Mouse (Mus musculus) neural tube, embryonic 13.5 days (tissue): ENCODE results near the gene Dhx37. TPM values are rescaled to one million over a fixed set of nuclear protein-coding genes. Genes with fewer than 3 reads are reported as not detected.

Experiments used
- ATAC-seq: fragments of 200-750 bp; cut with Nextera tagmentation; 2 replicates; pipeline ENCODE4 v1.8.0; 2017; ENCODE audit warnings: low read depth, mild to moderate bottlenecking, moderate TSS enrichment, moderate library complexity
- H3K27ac ChIP-seq: fragments of 300-500 bp; sonication (generic); replicated peaks from 2 replicates; pipeline ENCODE4 v1.5.1; 2015; ENCODE audit warnings: moderate library complexity, mild to moderate bottlenecking, inconsistent platforms
- H3K27me3 ChIP-seq: fragments of 300-500 bp; sonication (generic); 2 replicates; pipeline ENCODE4 v1.6.1; 2015; ENCODE audit warnings: mild to moderate bottlenecking, inconsistent platforms
- H3K36me3 ChIP-seq: fragments of 300-500 bp; sonication (generic); 2 replicates; pipeline ENCODE4 v1.6.1; 2015; ENCODE audit warnings: mild to moderate bottlenecking, inconsistent platforms
- H3K4me1 ChIP-seq: fragments of 300-500 bp; sonication (generic); replicated peaks from 2 replicates; pipeline ENCODE4 v1.6.1; 2015; ENCODE audit warnings: inconsistent platforms
- H3K4me2 ChIP-seq: fragments of 300-500 bp; sonication (generic); 2 replicates; pipeline ENCODE4 v1.6.1; 2015; ENCODE audit warnings: inconsistent platforms, mild to moderate bottlenecking, moderate library complexity
- H3K4me3 ChIP-seq: fragments of 300-500 bp; sonication (generic); 2 replicates; pipeline ENCODE4 v1.5.1; 2015; ENCODE audit warnings: mild to moderate bottlenecking, inconsistent platforms
- H3K9ac ChIP-seq: fragments of 300-500 bp; sonication (generic); 2 replicates; pipeline ENCODE4 v1.6.1; 2015; ENCODE audit warnings: moderate library complexity, mild to moderate bottlenecking, inconsistent platforms
- H3K9me3 ChIP-seq: fragments of 300-500 bp; sonication (generic); 2 replicates; pipeline ENCODE4 v1.6.1; 2016; ENCODE audit warnings: inconsistent platforms
- WGBS: fragments of 180-500 bp; shearing (Covaris S2); methylation state at CpG from one replicate; pipeline ENCODE4 v1.1.7; 2015; 5-methylcytosine and 5-hydroxymethylcytosine counted together
- polyA plus RNA-seq: library from polyadenylated mRNA; unstranded; fragments of >200 nt; fragmentation: Nextera tagmentation; extraction: Ambion mirVana; gene quantifications from 2 replicates; pipeline ENCODE4 v1.2.1, GENCODE M21; 2015

Dhx37 gene
- polyA plus RNA-seq, 1 experiment from 2014 or later, result 9.0 TPM

- no peaks in the 10 kb centered on the region for H3K27me3 ChIP-seq
- H3K9ac ChIP-seq, result no peak overlapping the region
- no peak overlapping the region for H3K4me3 ChIP-seq
- ATAC-seq, result no peak
- H3K9me3 ChIP-seq, result no peaks in the 10 kb centered on the region
- H3K36me3 ChIP-seq, result no peaks in the 10 kb centered on the region
- H3K4me1 ChIP-seq, result 0 out of 2 replicates have a peak, but pooled peaks cover 4% of the 10 kb centered on the region
- 87% methylated on average over 4 of the region's 4 CpGs for WGBS
- H3K4me2 ChIP-seq, result no peak overlapping the region
- H3K27ac ChIP-seq, result no peak overlapping the region
Observed at GRCm38 (mm10) chr5:125470713-125471112, 36.8 kb upstream of the Dhx37 start.

DNA sequence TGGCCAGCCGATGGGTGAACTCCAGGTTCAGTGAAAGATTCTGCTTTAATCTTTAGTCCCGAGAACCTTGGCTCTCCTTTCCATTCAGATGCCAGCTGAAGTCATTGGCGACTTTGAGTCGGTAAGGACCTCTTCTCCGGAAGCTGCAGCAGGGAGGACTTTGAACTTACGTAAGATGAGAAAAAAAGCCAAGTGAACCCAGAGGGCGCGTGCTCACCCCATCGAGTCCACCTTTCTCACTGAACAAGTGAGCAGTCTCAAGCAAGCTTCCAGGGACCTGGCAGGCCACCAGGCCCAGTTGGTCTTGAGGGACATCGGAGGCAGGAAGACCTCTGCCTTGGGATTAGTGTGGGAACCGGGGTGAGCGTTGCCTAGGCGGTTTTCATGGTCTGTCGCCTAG is 33.3 kb upstream of the Dhx37 start:
- Histone ChIP-seq H3K4me2 (no peak overlapping the region), H3K27me3 (no peaks in the 10 kb centered on the region), H3K27ac (no peak overlapping the region), H3K9me3 (no peaks in the 10 kb centered on the region), H3K9ac (no peak overlapping the region), H3K4me3 (no peak overlapping the region), H3K36me3 (no peaks in the 10 kb centered on the region), H3K4me1 (peaks cover 5% of the 10 kb centered on the region; the same call in 1 of the 2 replicates)
- no peak for ATAC-seq
- 89% methylated on average over 14 of the region's 14 CpGs for WGBS

DNA sequence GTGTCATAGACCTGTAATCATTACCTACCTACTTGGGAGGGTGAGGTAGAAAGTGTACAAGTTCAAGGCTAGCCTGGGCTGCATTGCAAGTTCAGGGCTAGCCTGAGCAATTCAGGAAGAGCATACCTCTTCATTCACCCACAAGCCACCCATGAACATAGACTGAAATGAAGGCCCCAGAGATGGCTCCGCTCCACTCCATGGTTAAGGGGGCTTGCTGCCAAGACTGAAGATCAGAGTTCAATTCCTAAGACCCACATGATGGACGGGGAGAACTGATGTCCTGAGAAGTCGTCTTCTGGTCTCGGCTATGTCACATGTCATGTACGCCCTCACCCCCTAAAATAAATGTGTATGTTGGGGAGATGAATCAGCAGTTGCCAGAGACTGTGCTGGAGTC is 32.6 kb upstream of the Dhx37 start:
- H3K27ac ChIP-seq, result no peak overlapping the region
- no peaks in the 10 kb centered on the region for H3K36me3 ChIP-seq
- no peaks in the 10 kb centered on the region for H3K9me3 ChIP-seq
- no peak overlapping the region for H3K4me3 ChIP-seq
- WGBS, result 91% methylated on average over 5 of the region's 5 CpGs
- no peak overlapping the region for H3K4me2 ChIP-seq
- ATAC-seq, result no peak
- no peak overlapping the region for H3K9ac ChIP-seq
- peaks cover 5% of the 10 kb centered on the region; the same call in 1 of the 2 replicates for H3K4me1 ChIP-seq
- H3K27me3 ChIP-seq, result no peaks in the 10 kb centered on the region

GRCm38 (mm10) chr5:125465701-125466106 is 31.8 kb upstream of the Dhx37 start:
- Histone ChIP-seq H3K4me1 (peaks cover 5% of the 10 kb centered on the region; the same call in 1 of the 2 replicates), H3K9me3 (no peaks in the 10 kb centered on the region), H3K4me2 (peak overlapping the region; percentile 52), H3K27ac (peak overlapping the region; percentile 71), H3K27me3 (no peaks in the 10 kb centered on the region), H3K9ac (peak overlapping the region; percentile 56), H3K36me3 (no peaks in the 10 kb centered on the region), H3K4me3 (peak overlapping the region; percentile 30)
- ATAC-seq, result peak; percentile 99
- under 1% methylated on average over 25 of the region's 25 CpGs for WGBS

DNA sequence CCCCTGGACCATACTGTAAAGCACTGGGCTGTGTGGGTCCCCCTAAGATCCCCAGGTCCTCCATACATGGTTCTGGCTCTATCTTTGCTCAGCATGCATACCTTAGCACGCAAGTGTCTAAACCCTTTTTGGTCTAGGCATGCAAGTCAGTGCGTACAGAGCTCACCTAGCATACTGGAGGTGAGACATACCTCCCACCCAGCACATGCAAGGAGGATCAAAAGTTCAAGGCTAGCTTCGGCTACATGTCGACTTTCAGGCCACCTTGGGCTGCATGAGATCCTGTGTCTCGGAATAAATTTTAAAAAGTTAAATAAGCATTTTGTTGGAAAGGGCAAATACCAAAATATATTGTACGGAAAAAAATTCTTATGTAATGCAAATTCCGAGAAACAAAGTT is 31.3 kb upstream of the Dhx37 start:
- Histone ChIP-seq H3K4me3 (peak overlapping the region; percentile 30), H3K36me3 (no peaks in the 10 kb centered on the region), H3K9me3 (no peaks in the 10 kb centered on the region), H3K4me2 (peak overlapping the region; percentile 52), H3K27me3 (no peaks in the 10 kb centered on the region), H3K27ac (no peak overlapping the region; the same call in 1 of the 2 replicates), H3K9ac (no peak overlapping the region), H3K4me1 (peaks cover 5% of the 10 kb centered on the region; the same call in 1 of the 2 replicates)
- ATAC-seq, result peak; percentile 54
- 44% methylated on average over 7 of the region's 7 CpGs for WGBS

- Histone ChIP-seq H3K27ac (no peak overlapping the region), H3K9me3 (no peaks in the 10 kb centered on the region), H3K4me3 (no peak overlapping the region), H3K27me3 (no peaks in the 10 kb centered on the region), H3K9ac (no peak overlapping the region), H3K36me3 (no peaks in the 10 kb centered on the region), H3K4me1 (peaks cover 5% of the 10 kb centered on the region; the same call in 1 of the 2 replicates), H3K4me2 (no peak overlapping the region)
- no peak for ATAC-seq
- 51% methylated on average over 10 of the region's 10 CpGs for WGBS
Observed at GRCm38 (mm10) chr5:125461868-125462445, 28.0 kb upstream of the Dhx37 start.

DNA sequence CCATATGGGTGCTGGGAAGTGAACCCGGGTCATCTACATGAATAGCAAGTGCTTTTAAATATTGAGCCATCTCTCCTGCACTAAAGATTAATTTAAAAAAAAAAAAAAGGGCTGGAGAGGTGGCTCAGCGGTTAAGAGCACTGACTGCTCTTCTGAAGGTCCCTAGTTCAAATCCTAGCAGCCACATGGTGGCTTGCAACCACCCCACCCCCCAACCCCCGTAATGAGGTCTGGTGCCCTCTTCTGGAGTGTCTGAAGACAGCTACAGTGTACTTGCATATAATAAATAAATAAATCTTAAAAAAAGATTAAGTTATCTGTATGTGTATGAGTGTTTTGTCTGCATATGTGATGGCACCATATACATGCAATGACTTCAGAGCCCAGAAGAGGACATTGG is 26.7 kb upstream of the Dhx37 start:
- H3K9me3 ChIP-seq, result no peaks in the 10 kb centered on the region
- H3K27me3 ChIP-seq, result no peaks in the 10 kb centered on the region
- no peak for ATAC-seq
- no peak overlapping the region for H3K4me3 ChIP-seq
- H3K4me1 ChIP-seq, result peaks cover 5% of the 10 kb centered on the region; the same call in 1 of the 2 replicates
- 81% methylated on average over 3 of the region's 3 CpGs for WGBS
- H3K9ac ChIP-seq, result no peak overlapping the region
- no peak overlapping the region for H3K4me2 ChIP-seq
- peaks cover 8% of the 10 kb centered on the region for H3K36me3 ChIP-seq
- H3K27ac ChIP-seq, result no peak overlapping the region

DNA sequence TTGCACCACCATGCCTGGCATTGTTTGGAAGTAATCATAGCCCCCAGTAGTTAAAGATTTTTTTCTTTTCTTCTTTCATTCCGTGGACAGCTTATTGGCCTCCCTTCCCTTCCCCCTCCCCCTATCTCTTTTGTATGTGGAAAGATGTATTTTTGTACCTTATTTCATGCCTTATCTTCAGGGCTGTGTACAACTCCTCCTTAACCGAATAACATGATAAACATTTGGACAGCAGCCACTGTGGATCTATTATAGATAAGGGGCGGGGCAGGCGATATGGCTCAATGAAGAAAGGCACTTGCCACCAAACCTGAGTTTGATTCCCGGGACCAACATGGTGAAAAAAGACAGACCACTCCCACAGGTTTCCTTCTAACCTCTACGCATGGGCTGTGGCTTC is 23.6 kb upstream of the Dhx37 start:
- Histone ChIP-seq H3K27me3 (no peaks in the 10 kb centered on the region), H3K9ac (no peak overlapping the region), H3K4me3 (no peak overlapping the region)

GRCm38 (mm10) chr5:125456100-125456499 is 22.2 kb upstream of the Dhx37 start:
- ATAC-seq, result no peak
- Histone ChIP-seq H3K9ac (no peak overlapping the region), H3K9me3 (no peaks in the 10 kb centered on the region), H3K4me3 (no peak overlapping the region), H3K36me3 (peaks cover 37% of the 10 kb centered on the region), H3K27me3 (no peaks in the 10 kb centered on the region), H3K4me2 (no peak overlapping the region), H3K4me1 (no peaks in the 10 kb centered on the region), H3K27ac (no peak overlapping the region)
- 91% methylated on average over 6 of the region's 6 CpGs for WGBS

More for the DNA sequence above, 23.6 kb upstream of the Dhx37 start:
- Histone ChIP-seq H3K9me3 (no peaks in the 10 kb centered on the region), H3K27ac (no peak overlapping the region), H3K36me3 (peaks cover 30% of the 10 kb centered on the region), H3K4me2 (no peak overlapping the region), H3K4me1 (no peaks in the 10 kb centered on the region)
- no peak for ATAC-seq
- WGBS, result 94% methylated on average over 6 of the region's 6 CpGs

GRCm38 (mm10) chr5:125452573-125452972 is 18.7 kb upstream of the Dhx37 start:
- no peaks in the 10 kb centered on the region for H3K4me1 ChIP-seq
- ATAC-seq, result no peak
- 93% methylated on average over 9 of the region's 9 CpGs for WGBS
- no peaks in the 10 kb centered on the region for H3K9me3 ChIP-seq
- H3K9ac ChIP-seq, result no peak overlapping the region
- no peak overlapping the region for H3K4me2 ChIP-seq
- H3K27me3 ChIP-seq, result no peaks in the 10 kb centered on the region
- H3K36me3 ChIP-seq, result peaks cover 37% of the 10 kb centered on the region
- no peak overlapping the region for H3K27ac ChIP-seq
- no peak overlapping the region for H3K4me3 ChIP-seq

DNA sequence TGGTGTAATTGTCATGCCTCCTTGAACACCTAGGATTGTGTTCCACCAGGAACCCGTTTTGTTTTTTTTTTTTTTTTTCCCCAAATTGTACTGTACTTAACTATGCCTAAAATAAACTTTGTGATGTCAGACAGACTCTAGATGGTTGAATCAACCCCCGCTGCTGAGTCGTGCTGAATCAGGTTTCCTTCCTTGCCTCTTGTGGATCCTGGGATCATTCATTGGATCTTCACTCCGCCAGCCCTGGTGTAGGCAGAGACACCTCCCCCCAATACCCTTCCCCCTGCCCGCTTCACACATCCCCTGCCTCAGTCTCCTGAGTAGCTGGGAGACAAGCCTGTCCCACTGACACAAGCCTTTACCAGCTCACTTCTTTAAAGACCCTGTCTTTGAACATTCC is 15.4 kb upstream of the Dhx37 start:
- no peaks in the 10 kb centered on the region for H3K9me3 ChIP-seq
- H3K4me3 ChIP-seq, result no peak overlapping the region
- WGBS, result 90% methylated on average over 5 of the region's 5 CpGs
- ATAC-seq, result no peak
- no peak overlapping the region for H3K4me2 ChIP-seq
- no peaks in the 10 kb centered on the region for H3K27me3 ChIP-seq
- peaks cover 16% of the 10 kb centered on the region for H3K36me3 ChIP-seq
- H3K27ac ChIP-seq, result no peak overlapping the region
- H3K9ac ChIP-seq, result no peak overlapping the region
- peaks cover 10% of the 10 kb centered on the region for H3K4me1 ChIP-seq

DNA sequence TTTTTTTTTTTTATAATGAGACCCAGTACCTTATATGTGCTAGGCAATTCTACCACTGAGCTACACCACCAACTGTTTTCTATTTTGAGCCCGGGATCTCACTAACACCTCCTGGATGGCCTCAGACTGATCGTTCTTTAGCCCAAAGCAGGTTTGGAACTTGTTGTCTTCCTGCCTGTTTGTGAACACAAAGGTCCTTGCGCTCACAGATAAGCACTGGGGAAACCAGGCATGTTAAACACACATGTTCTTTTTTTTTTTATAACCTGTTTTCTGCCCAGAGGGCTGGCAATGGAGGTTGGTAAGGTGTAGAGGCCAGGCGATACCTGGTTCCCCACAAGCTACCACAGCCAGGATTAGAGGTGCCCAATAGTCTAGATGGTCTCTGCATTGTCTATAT is 14.7 kb upstream of the Dhx37 start:
- no peak for ATAC-seq
- 97% methylated on average over 4 of the region's 4 CpGs for WGBS

DNA sequence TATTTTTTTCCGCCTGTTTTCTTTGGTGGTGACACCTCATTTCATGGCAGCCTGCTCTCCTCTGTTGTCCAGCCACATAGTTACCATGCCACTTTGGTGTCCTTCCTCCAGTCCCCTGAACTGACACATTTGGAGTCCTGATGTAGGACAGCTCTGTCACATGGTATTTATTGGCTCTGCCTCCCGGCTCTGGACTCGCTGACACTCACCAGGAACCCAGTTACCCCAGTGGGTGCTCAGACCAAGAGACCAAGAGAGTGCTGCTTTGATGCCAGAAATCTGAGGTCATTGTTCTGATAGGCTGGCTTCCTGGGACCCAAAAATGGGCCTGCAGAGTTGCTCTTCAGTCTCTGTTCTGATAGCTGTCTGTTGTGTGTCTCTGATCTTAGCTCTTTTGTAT is 14.1 kb upstream of the Dhx37 start:
- no peak for ATAC-seq
- H3K27ac ChIP-seq, result no peak overlapping the region
- peaks cover 11% of the 10 kb centered on the region for H3K4me1 ChIP-seq
- no peak overlapping the region for H3K9ac ChIP-seq
- H3K9me3 ChIP-seq, result no peaks in the 10 kb centered on the region
- H3K27me3 ChIP-seq, result no peaks in the 10 kb centered on the region
- H3K4me2 ChIP-seq, result no peak overlapping the region
- 70% methylated on average over 3 of the region's 3 CpGs for WGBS
- peaks cover 12% of the 10 kb centered on the region; the same call in 1 of the 2 replicates for H3K36me3 ChIP-seq
- H3K4me3 ChIP-seq, result no peak overlapping the region

More for the DNA sequence above, 14.7 kb upstream of the Dhx37 start:
- no peak overlapping the region for H3K4me2 ChIP-seq
- H3K27me3 ChIP-seq, result no peaks in the 10 kb centered on the region
- H3K9ac ChIP-seq, result no peak overlapping the region
- no peak overlapping the region for H3K27ac ChIP-seq
- peaks cover 10% of the 10 kb centered on the region for H3K4me1 ChIP-seq
- H3K4me3 ChIP-seq, result no peak overlapping the region
- no peaks in the 10 kb centered on the region for H3K9me3 ChIP-seq
- H3K36me3 ChIP-seq, result peaks cover 13% of the 10 kb centered on the region; the same call in 1 of the 2 replicates
